Comparison of ENCODE assay signal across 8 mouse cellular contexts in the genomic region with DNA sequence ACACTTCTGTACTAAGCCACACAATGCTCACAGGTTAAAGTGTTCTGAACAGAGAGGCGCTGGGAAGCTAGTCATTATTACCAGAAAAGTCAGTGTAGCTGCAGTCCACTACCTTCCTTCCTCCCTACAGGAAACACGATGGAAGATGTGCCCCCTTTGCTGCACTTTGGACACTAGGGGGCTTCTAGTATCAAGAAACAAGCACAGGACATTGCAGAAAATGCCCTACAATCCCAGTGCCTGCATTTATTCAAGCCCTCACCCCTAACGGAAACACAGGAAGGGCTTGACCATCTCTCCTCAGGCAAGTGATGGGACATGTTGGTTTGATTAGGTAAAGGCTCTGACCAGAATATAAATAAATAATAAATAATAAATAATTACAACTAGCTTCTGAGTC. TPM values are rescaled to one million over a fixed set of nuclear protein-coding genes. Genes with fewer than 3 reads are reported as not detected.
DNase-seq lines count a peak whose midpoint lies in the region; ATAC-seq lines count a peak whose summit lies in the region.

No protein-coding gene starts in this region.

- no peak overlapping the region for H3K27ac ChIP-seq in forebrain, embryonic 14.5 days (ENCODE audit: low read depth, low read length)
- H3K27ac ChIP-seq in forebrain, embryonic 15.5 days (replicated peaks): no peak overlapping the region
- H3K27ac ChIP-seq in midbrain, embryonic 10.5 days (replicated peaks): no peak overlapping the region
- no peak overlapping the region for H3K27ac ChIP-seq in midbrain, embryonic 13.5 days
- no peak overlapping the region for H3K27ac ChIP-seq in neural tube, embryonic 13.5 days (replicated peaks)

- DNase-seq in forebrain, embryonic 14.5 days (ENCODE audit: low spot score): peak; percentile 75
- DNase-seq in midbrain, embryonic 10.5 days (ENCODE audit: low spot score): peak; percentile 29
- DNase-seq in embryo, embryonic 9.5 days (ENCODE audit: extremely low spot score): peak; percentile 53
- DNase-seq in right cerebral cortex, postnatal 36 days (ENCODE audit: low spot score in 2 of 2): no peak
- DNase-seq in spleen, postnatal 36 days (ENCODE audit: low spot score in 2 of 2): no peak

- no peaks in the 10 kb centered on the region for H3K27me3 ChIP-seq in forebrain, embryonic 14.5 days (replicated peaks; ENCODE audit: control insufficient read depth, insufficient read depth, low read length)
- no peaks in the 10 kb centered on the region for H3K27me3 ChIP-seq in forebrain, embryonic 15.5 days
- peaks cover 6% of the 10 kb centered on the region; the same call in 1 of the 2 replicates for H3K27me3 ChIP-seq in midbrain, embryonic 10.5 days (ENCODE audit: low read depth, poor library complexity, severe bottlenecking)
- H3K27me3 ChIP-seq in midbrain, embryonic 13.5 days: 0 out of 2 replicates have a peak, but pooled peaks cover 6% of the 10 kb centered on the region
- H3K27me3 ChIP-seq in neural tube, embryonic 13.5 days: no peaks in the 10 kb centered on the region; the same call in 1 of the 2 replicates

- no peak overlapping the region for H3K4me2 ChIP-seq in forebrain, embryonic 14.5 days (ENCODE audit: low read length)
- no peak overlapping the region for H3K4me2 ChIP-seq in forebrain, embryonic 15.5 days (replicated peaks)
- H3K4me2 ChIP-seq in midbrain, embryonic 13.5 days (replicated peaks): no peak overlapping the region
- no peak overlapping the region for H3K4me2 ChIP-seq in neural tube, embryonic 13.5 days

- H3K4me1 ChIP-seq in forebrain, embryonic 14.5 days (ENCODE audit: control insufficient read depth, insufficient read depth, low read length): no peaks in the 10 kb centered on the region
- no peaks in the 10 kb centered on the region for H3K4me1 ChIP-seq in forebrain, embryonic 15.5 days
- 0 out of 2 replicates have a peak, but pooled peaks cover 4% of the 10 kb centered on the region for H3K4me1 ChIP-seq in midbrain, embryonic 10.5 days
- no peaks in the 10 kb centered on the region for H3K4me1 ChIP-seq in midbrain, embryonic 13.5 days (replicated peaks)
- no peaks in the 10 kb centered on the region for H3K4me1 ChIP-seq in neural tube, embryonic 13.5 days (replicated peaks)

- 24% methylated on average over 3 of the region's 3 CpGs for WGBS in forebrain, embryonic 14.5 days
- WGBS in forebrain, embryonic 15.5 days: 17% methylated on average over 3 of the region's 3 CpGs
- 20% methylated on average over 3 of the region's 3 CpGs for WGBS in midbrain, embryonic 10.5 days
- WGBS in midbrain, embryonic 13.5 days: 20% methylated on average over 3 of the region's 3 CpGs
- 21% methylated on average over 3 of the region's 3 CpGs for WGBS in neural tube, embryonic 13.5 days

- no peaks in the 10 kb centered on the region for H3K9me3 ChIP-seq in forebrain, embryonic 14.5 days (replicated peaks; ENCODE audit: control insufficient read depth, low read length)
- no peaks in the 10 kb centered on the region for H3K9me3 ChIP-seq in forebrain, embryonic 15.5 days
- no peaks in the 10 kb centered on the region for H3K9me3 ChIP-seq in midbrain, embryonic 10.5 days (replicated peaks)
- H3K9me3 ChIP-seq in midbrain, embryonic 13.5 days: no peaks in the 10 kb centered on the region
- no peaks in the 10 kb centered on the region for H3K9me3 ChIP-seq in neural tube, embryonic 13.5 days

- no peak for ATAC-seq in forebrain, embryonic 14.5 days
- no peak for ATAC-seq in forebrain, embryonic 15.5 days (replicated peaks)
- no peak for ATAC-seq in midbrain, embryonic 13.5 days
- 0 out of 2 replicates have a peak, but pooled peaks have one; percentile 36 for ATAC-seq in neural tube, embryonic 13.5 days (ENCODE audit: low read depth)

- no peak overlapping the region for H3K9ac ChIP-seq in forebrain, embryonic 14.5 days (ENCODE audit: low read length)
- no peak overlapping the region for H3K9ac ChIP-seq in forebrain, embryonic 15.5 days (replicated peaks)
- no peak overlapping the region for H3K9ac ChIP-seq in midbrain, embryonic 13.5 days (replicated peaks)
- H3K9ac ChIP-seq in neural tube, embryonic 13.5 days: no peak overlapping the region

- no peak overlapping the region for H3K4me3 ChIP-seq in forebrain, embryonic 14.5 days (ENCODE audit: low read depth, low read length)
- no peak overlapping the region for H3K4me3 ChIP-seq in forebrain, embryonic 15.5 days
- H3K4me3 ChIP-seq in midbrain, embryonic 10.5 days: no peak overlapping the region
- no peak overlapping the region for H3K4me3 ChIP-seq in midbrain, embryonic 13.5 days (replicated peaks)
- H3K4me3 ChIP-seq in neural tube, embryonic 13.5 days: no peak overlapping the region

- H3K36me3 ChIP-seq in forebrain, embryonic 14.5 days (ENCODE audit: control insufficient read depth, insufficient read depth, low read length): no peaks in the 10 kb centered on the region
- H3K36me3 ChIP-seq in forebrain, embryonic 15.5 days: no peaks in the 10 kb centered on the region
- no peaks in the 10 kb centered on the region for H3K36me3 ChIP-seq in midbrain, embryonic 10.5 days
- no peaks in the 10 kb centered on the region for H3K36me3 ChIP-seq in midbrain, embryonic 13.5 days
- H3K36me3 ChIP-seq in neural tube, embryonic 13.5 days: no peaks in the 10 kb centered on the region

RNA-seq across cellular contexts. Expression of a gene that starts 7.9 kb away (rescaled TPM):
- polyA plus RNA-seq in forebrain, embryonic 14.5 days (2014; fragmentation: Nextera tagmentation; extraction: Ambion mirVana): 37.4 and 40.5 TPM in 2 replicates
- polyA plus RNA-seq in forebrain, embryonic 15.5 days (2015; fragmentation: Nextera tagmentation; extraction: Ambion mirVana): 40.1 and 41.0 TPM in 2 replicates
- 43.5 and 52.9 TPM in 2 replicates for polyA plus RNA-seq in midbrain, embryonic 10.5 days (2016; fragmentation: Nextera tagmentation; extraction: Ambion mirVana)
- polyA plus RNA-seq in midbrain, embryonic 13.5 days (2015; fragmentation: Nextera tagmentation; extraction: Ambion mirVana): 47.3 and 48.8 TPM in 2 replicates
- polyA plus RNA-seq in neural tube, embryonic 13.5 days (2015; fragmentation: Nextera tagmentation; extraction: Ambion mirVana): 58.2 and 62.5 TPM in 2 replicates

RNA-seq across cellular contexts. Expression of a gene that starts 16.4 kb away (rescaled TPM):
- 73.1 and 86.2 TPM in 2 replicates for polyA plus RNA-seq in forebrain, embryonic 14.5 days (2014; fragmentation: Nextera tagmentation; extraction: Ambion mirVana)
- 63.9 and 72.0 TPM in 2 replicates for polyA plus RNA-seq in forebrain, embryonic 15.5 days (2015; fragmentation: Nextera tagmentation; extraction: Ambion mirVana)
- 38.9 and 45.7 TPM in 2 replicates for polyA plus RNA-seq in midbrain, embryonic 10.5 days (2016; fragmentation: Nextera tagmentation; extraction: Ambion mirVana)
- polyA plus RNA-seq in midbrain, embryonic 13.5 days (2015; fragmentation: Nextera tagmentation; extraction: Ambion mirVana): 57.9 and 59.9 TPM in 2 replicates
- 52.0 and 53.7 TPM in 2 replicates for polyA plus RNA-seq in neural tube, embryonic 13.5 days (2015; fragmentation: Nextera tagmentation; extraction: Ambion mirVana)

Comparison
In these comparisons a context has a peak if more than half of its experiments do, and no peak if none do; other contexts are left out.
1. DNase-seq: peak in forebrain, embryonic 14.5 days (single experiment), midbrain, embryonic 10.5 days (single experiment) and embryo, embryonic 9.5 days (single experiment); none in right cerebral cortex, postnatal 36 days (0 of 2) and spleen, postnatal 36 days (0 of 2).